Mouse (Mus musculus): ENCODE measurements around the gene Slc2a6. TPM values are rescaled to one million over a fixed set of nuclear protein-coding genes. Genes with fewer than 3 reads are reported as not detected.

Slc2a6 gene
- polyA plus RNA-seq, 1 experiment: 0.55 TPM

GRCm38 (mm10) chr2:27058251-27058650 lies 30.5 kb upstream of the Slc2a6 start:
- H3K4me3 ChIP-seq (ENCODE audit: insufficient read depth, poor library complexity, severe bottlenecking): no peak overlapping the region
- TF ChIP-seq CEBPB (IDR thresholded peaks at IDR 0.05; ENCODE audit: low read depth): no peak
- TF ChIP-seq CTCF (IDR thresholded peaks at IDR 0.05; ENCODE audit: control insufficient read depth, insufficient read depth, insufficient read length): no peak
- no peak for TF ChIP-seq MAX (IDR thresholded peaks at IDR 0.05)
- TF ChIP-seq USF1 (IDR thresholded peaks at IDR 0.05; ENCODE audit: low read depth): no peak
- TF ChIP-seq MYOD1 (IDR thresholded peaks at IDR 0.05; ENCODE audit: control insufficient read depth, insufficient read length, low read depth): no peak
- TF ChIP-seq FOSL1 (IDR thresholded peaks at IDR 0.05; ENCODE audit: insufficient read depth, low read length, poor library complexity, severe bottlenecking): no peak
- no peak for TF ChIP-seq MYOG (IDR thresholded peaks at IDR 0.05; ENCODE audit: control insufficient read depth, extremely low read depth, insufficient read length)
- H3K79me3 ChIP-seq (ENCODE audit: low read depth): no peaks in the 10 kb centered on the region
- H3K79me2 ChIP-seq (ENCODE audit: control insufficient read depth, insufficient read depth): no peaks in the 10 kb centered on the region
- peaks cover 11% of the 10 kb centered on the region for H3K27me3 ChIP-seq (ENCODE audit: control insufficient read depth, insufficient read depth, insufficient read length)
- H3K36me3 ChIP-seq (ENCODE audit: control insufficient read depth, insufficient read depth): no peaks in the 10 kb centered on the region
- H3ac ChIP-seq (ENCODE audit: control insufficient read depth, insufficient read length, low read depth): no peak overlapping the region

GRCm38 (mm10) chr2:27049408-27049807 lies 21.6 kb upstream of the Slc2a6 start:
- no peak overlapping the region for H3K4me3 ChIP-seq (ENCODE audit: insufficient read depth, poor library complexity, severe bottlenecking)
- no peaks in the 10 kb centered on the region for H3K79me3 ChIP-seq (ENCODE audit: low read depth)
- no peaks in the 10 kb centered on the region for H3K79me2 ChIP-seq (ENCODE audit: control insufficient read depth, insufficient read depth)
- no peak for TF ChIP-seq MAX (IDR thresholded peaks at IDR 0.05)
- no peak for TF ChIP-seq CEBPB (IDR thresholded peaks at IDR 0.05; ENCODE audit: low read depth)
- no peak for TF ChIP-seq MYOD1 (IDR thresholded peaks at IDR 0.05; ENCODE audit: control insufficient read depth, insufficient read length, low read depth)
- TF ChIP-seq USF1 (IDR thresholded peaks at IDR 0.05; ENCODE audit: low read depth): no peak
- TF ChIP-seq CTCF (IDR thresholded peaks at IDR 0.05; ENCODE audit: control insufficient read depth, insufficient read depth, insufficient read length): no peak
- no peak for TF ChIP-seq FOSL1 (IDR thresholded peaks at IDR 0.05; ENCODE audit: insufficient read depth, low read length, poor library complexity, severe bottlenecking)
- TF ChIP-seq MYOG (IDR thresholded peaks at IDR 0.05; ENCODE audit: control insufficient read depth, extremely low read depth, insufficient read length): no peak
- H3ac ChIP-seq (ENCODE audit: control insufficient read depth, insufficient read length, low read depth): no peak overlapping the region
- H3K36me3 ChIP-seq (ENCODE audit: control insufficient read depth, insufficient read depth): no peaks in the 10 kb centered on the region
- peaks cover 56% of the 10 kb centered on the region for H3K27me3 ChIP-seq (ENCODE audit: control insufficient read depth, insufficient read depth, insufficient read length)

- Histone ChIP-seq H3K27me3 (ENCODE audit: control insufficient read depth, insufficient read depth, insufficient read length) (peaks cover 63% of the 10 kb centered on the region), H3K79me3 (ENCODE audit: low read depth) (no peaks in the 10 kb centered on the region), H3K36me3 (ENCODE audit: control insufficient read depth, insufficient read depth) (no peaks in the 10 kb centered on the region), H3ac (ENCODE audit: control insufficient read depth, insufficient read length, low read depth) (no peak overlapping the region), H3K79me2 (ENCODE audit: control insufficient read depth, insufficient read depth) (no peaks in the 10 kb centered on the region), H3K4me3 (ENCODE audit: insufficient read depth, poor library complexity, severe bottlenecking) (no peak overlapping the region)
- TF ChIP-seq MAX (IDR thresholded peaks at IDR 0.05): no peak
- TF ChIP-seq MYOG (IDR thresholded peaks at IDR 0.05; ENCODE audit: control insufficient read depth, extremely low read depth, insufficient read length): no peak
- no peak for TF ChIP-seq USF1 (IDR thresholded peaks at IDR 0.05; ENCODE audit: low read depth)
- TF ChIP-seq CTCF (IDR thresholded peaks at IDR 0.05; ENCODE audit: control insufficient read depth, insufficient read depth, insufficient read length): no peak
- no peak for TF ChIP-seq FOSL1 (IDR thresholded peaks at IDR 0.05; ENCODE audit: insufficient read depth, low read length, poor library complexity, severe bottlenecking)
- TF ChIP-seq CEBPB (IDR thresholded peaks at IDR 0.05; ENCODE audit: low read depth): no peak
- no peak for TF ChIP-seq MYOD1 (IDR thresholded peaks at IDR 0.05; ENCODE audit: control insufficient read depth, insufficient read length, low read depth)
Observed at GRCm38 (mm10) chr2:27045979-27046770, 18.4 kb upstream of the Slc2a6 start.

GRCm38 (mm10) chr2:27044641-27045040 lies 16.8 kb upstream of the Slc2a6 start:
- Histone ChIP-seq H3K4me3 (ENCODE audit: insufficient read depth, poor library complexity, severe bottlenecking) (no peak overlapping the region), H3K79me3 (ENCODE audit: low read depth) (no peaks in the 10 kb centered on the region), H3K27me3 (ENCODE audit: control insufficient read depth, insufficient read depth, insufficient read length) (peaks cover 70% of the 10 kb centered on the region), H3ac (ENCODE audit: control insufficient read depth, insufficient read length, low read depth) (no peak overlapping the region), H3K36me3 (ENCODE audit: control insufficient read depth, insufficient read depth) (no peaks in the 10 kb centered on the region), H3K79me2 (ENCODE audit: control insufficient read depth, insufficient read depth) (no peaks in the 10 kb centered on the region)
- TF ChIP-seq MYOG (IDR thresholded peaks at IDR 0.05; ENCODE audit: control insufficient read depth, extremely low read depth, insufficient read length): no peak
- no peak for TF ChIP-seq USF1 (IDR thresholded peaks at IDR 0.05; ENCODE audit: low read depth)
- TF ChIP-seq MAX (IDR thresholded peaks at IDR 0.05): no peak
- TF ChIP-seq MYOD1 (IDR thresholded peaks at IDR 0.05; ENCODE audit: control insufficient read depth, insufficient read length, low read depth): no peak
- TF ChIP-seq CEBPB (IDR thresholded peaks at IDR 0.05; ENCODE audit: low read depth): no peak
- no peak for TF ChIP-seq CTCF (IDR thresholded peaks at IDR 0.05; ENCODE audit: control insufficient read depth, insufficient read depth, insufficient read length)
- no peak for TF ChIP-seq FOSL1 (IDR thresholded peaks at IDR 0.05; ENCODE audit: insufficient read depth, low read length, poor library complexity, severe bottlenecking)

- Histone ChIP-seq H3K79me2 (ENCODE audit: control insufficient read depth, insufficient read depth) (no peaks in the 10 kb centered on the region), H3K4me3 (ENCODE audit: insufficient read depth, poor library complexity, severe bottlenecking) (no peak overlapping the region), H3K36me3 (ENCODE audit: control insufficient read depth, insufficient read depth) (no peaks in the 10 kb centered on the region), H3ac (ENCODE audit: control insufficient read depth, insufficient read length, low read depth) (no peak overlapping the region), H3K27me3 (ENCODE audit: control insufficient read depth, insufficient read depth, insufficient read length) (peaks cover 65% of the 10 kb centered on the region), H3K79me3 (ENCODE audit: low read depth) (no peaks in the 10 kb centered on the region)
- TF ChIP-seq USF1 (IDR thresholded peaks at IDR 0.05; ENCODE audit: low read depth) (no peak), MYOD1 (IDR thresholded peaks at IDR 0.05; ENCODE audit: control insufficient read depth, insufficient read length, low read depth) (no peak)
Observed at GRCm38 (mm10) chr2:27044166-27044565, 16.4 kb upstream of the Slc2a6 start.
